Mouse (Mus musculus): ENCODE data around the gene U2af2. TPM values are rescaled to one million over a fixed set of nuclear protein-coding genes. Genes with fewer than 3 reads are reported as not detected.
"Not testable (repeated sequence)": the region's sequence is repeated elsewhere in the genome, so short reads cannot be mapped to it uniquely, and the experiment has no call there.

U2af2 gene
- polyA plus RNA-seq, 1 experiment, result 404 TPM

GRCm38 (mm10) chr7:5076931-5077330 lies 15.0 kb downstream of the U2af2 start:
- no peak for DNase-seq (ENCODE audit: low read depth)
- TF ChIP-seq CTCF (IDR thresholded peaks at IDR 0.05; ENCODE audit: borderline replicate concordance, extremely low read depth, insufficient read depth, insufficient read length) (no peak), POLR2A (IDR thresholded peaks at IDR 0.05; ENCODE audit: borderline replicate concordance, extremely low read depth, insufficient read depth, insufficient read length, poor library complexity, severe bottlenecking) (no peak)

DNA sequence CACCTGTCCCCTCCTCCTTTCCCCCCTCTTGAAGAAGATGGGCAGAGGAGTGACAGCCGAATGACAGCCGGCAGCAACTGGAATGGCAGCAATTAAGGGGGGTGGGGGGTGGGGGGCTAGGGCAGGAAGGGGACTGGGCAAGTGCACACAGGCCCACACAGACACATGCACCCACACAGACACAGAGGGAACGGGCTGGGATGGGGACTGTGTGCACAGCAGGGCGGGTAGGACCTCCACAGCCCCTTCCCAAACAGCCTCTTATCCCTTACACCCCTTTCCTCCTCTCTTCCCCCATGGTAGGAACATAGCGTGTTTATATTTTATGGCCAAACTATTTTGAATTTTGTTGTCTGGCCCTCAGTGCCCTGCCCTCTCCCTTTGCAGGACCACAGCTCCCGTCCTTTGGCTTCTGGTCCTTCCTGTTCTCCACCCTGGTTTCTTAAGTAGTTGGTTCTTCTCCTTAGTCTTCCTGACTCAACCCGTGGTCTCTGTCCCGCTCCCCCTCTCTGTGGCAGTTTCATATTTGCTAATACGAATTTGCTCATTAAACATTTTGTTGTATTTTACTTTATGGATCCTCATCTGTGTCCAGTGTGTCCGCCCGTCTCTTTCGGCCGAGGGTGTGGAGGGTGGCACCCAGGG lies 17.5 kb downstream of the U2af2 start:
- not testable (repeated sequence) for DNase-seq (ENCODE audit: low read depth)

- peak; percentile 1; the same call in 1 of the 2 replicates for TF ChIP-seq CTCF (IDR thresholded peaks at IDR 0.05; ENCODE audit: borderline replicate concordance, extremely low read depth, insufficient read depth, insufficient read length)
- TF ChIP-seq POLR2A (IDR thresholded peaks at IDR 0.05; ENCODE audit: borderline replicate concordance, extremely low read depth, insufficient read depth, insufficient read length, poor library complexity, severe bottlenecking), result peak; percentile 55
- DNase-seq (ENCODE audit: low read depth), result peak; percentile 99
Observed at GRCm38 (mm10) chr7:5080010-5080751, 18.2 kb downstream of the U2af2 start, which contains the start of gene Epn1. Epn1 (plus strand) TSS chr7:5080235.

GRCm38 (mm10) chr7:5080815-5081214 lies 18.9 kb downstream of the U2af2 start:
- no peak for DNase-seq (ENCODE audit: low read depth)
- TF ChIP-seq CTCF (IDR thresholded peaks at IDR 0.05; ENCODE audit: borderline replicate concordance, extremely low read depth, insufficient read depth, insufficient read length), result no peak
- TF ChIP-seq POLR2A (IDR thresholded peaks at IDR 0.05; ENCODE audit: borderline replicate concordance, extremely low read depth, insufficient read depth, insufficient read length, poor library complexity, severe bottlenecking), result no peak

GRCm38 (mm10) chr7:5081241-5081640 lies 19.3 kb downstream of the U2af2 start:
- TF ChIP-seq POLR2A (IDR thresholded peaks at IDR 0.05; ENCODE audit: borderline replicate concordance, extremely low read depth, insufficient read depth, insufficient read length, poor library complexity, severe bottlenecking) (no peak), CTCF (IDR thresholded peaks at IDR 0.05; ENCODE audit: borderline replicate concordance, extremely low read depth, insufficient read depth, insufficient read length) (no peak)
- DNase-seq (ENCODE audit: low read depth), result no peak

DNA sequence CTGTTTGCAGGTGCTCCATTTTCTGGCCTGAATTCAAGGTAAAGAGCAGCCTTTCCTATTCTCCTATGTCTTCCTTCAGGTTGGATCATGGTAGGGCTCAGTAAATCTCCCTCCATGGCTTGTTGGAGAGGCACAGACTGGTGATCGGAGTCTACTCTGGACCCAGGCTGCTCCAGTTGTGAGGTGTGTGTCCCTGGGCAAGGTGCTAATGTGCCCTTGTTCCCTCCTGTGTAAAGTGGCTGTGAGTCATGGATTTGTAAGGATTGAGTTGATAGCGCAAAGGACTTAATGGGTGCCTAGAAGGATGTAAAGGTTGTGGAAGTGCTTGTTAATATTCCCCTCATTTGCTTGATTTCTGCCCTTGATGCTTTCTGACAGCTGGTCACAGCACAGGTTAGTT lies 20.0 kb downstream of the U2af2 start:
- no peak for DNase-seq (ENCODE audit: low read depth)
- TF ChIP-seq POLR2A (IDR thresholded peaks at IDR 0.05; ENCODE audit: borderline replicate concordance, extremely low read depth, insufficient read depth, insufficient read length, poor library complexity, severe bottlenecking) (no peak), CTCF (IDR thresholded peaks at IDR 0.05; ENCODE audit: borderline replicate concordance, extremely low read depth, insufficient read depth, insufficient read length) (no peak)

DNA sequence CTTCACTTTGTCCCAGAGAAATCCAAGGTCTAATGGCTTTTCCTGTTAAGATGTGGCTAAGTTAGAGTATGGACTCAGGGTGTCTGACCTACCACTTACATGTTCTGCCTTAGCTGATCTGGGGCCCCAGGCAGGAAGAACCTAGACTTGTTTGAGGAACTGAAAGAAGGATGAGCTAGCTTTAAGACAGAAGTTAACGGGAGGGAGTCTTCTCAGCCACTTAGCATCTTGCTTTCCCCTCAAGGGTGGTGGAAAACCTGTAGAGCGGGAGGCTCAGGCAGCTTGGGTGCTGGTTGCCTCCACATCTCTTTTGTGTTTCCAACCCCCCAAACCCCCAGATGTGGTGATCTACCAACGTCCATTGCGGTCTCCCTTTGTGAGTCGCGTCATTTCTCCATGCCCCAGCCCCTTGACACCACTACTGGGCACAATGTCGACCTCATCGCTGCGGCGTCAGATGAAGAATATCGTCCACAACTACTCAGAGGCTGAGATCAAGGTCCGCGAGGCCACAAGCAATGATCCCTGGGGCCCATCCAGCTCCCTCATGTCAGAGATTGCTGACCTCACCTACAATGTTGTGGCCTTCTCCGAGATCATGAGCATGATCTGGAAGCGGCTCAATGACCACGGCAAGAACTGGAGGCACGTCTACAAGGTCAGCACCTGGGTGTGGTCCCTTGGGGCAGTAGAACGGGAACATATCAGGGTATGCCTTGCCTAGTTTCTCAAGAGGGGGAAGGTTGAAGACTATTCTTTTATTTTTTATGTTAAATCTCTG lies 21.6 kb downstream of the U2af2 start:
- TF ChIP-seq CTCF (IDR thresholded peaks at IDR 0.05; ENCODE audit: borderline replicate concordance, extremely low read depth, insufficient read depth, insufficient read length) (no peak), POLR2A (IDR thresholded peaks at IDR 0.05; ENCODE audit: borderline replicate concordance, extremely low read depth, insufficient read depth, insufficient read length, poor library complexity, severe bottlenecking) (no peak)
- DNase-seq (ENCODE audit: low read depth), result no peak

DNA sequence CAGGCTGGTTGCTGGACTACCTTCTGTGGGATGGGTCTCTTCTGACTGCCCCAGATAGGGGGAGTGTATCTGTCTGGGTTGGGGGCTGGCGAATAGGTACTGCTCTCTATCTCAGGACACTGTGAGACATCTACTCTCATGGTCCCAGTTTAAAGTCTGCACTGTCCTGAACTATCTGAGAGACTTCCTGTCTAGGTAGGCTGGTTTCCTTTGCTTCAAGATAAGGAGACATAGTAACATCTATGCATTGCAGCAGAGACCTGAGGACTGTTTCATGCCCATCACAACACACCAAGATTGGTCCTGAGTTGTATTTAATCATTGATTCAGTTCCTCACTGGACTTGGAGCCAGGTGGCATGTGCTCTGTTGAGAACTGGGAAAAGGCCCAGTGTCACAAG lies 23.6 kb downstream of the U2af2 start:
- no peak for DNase-seq (ENCODE audit: low read depth)
- TF ChIP-seq POLR2A (IDR thresholded peaks at IDR 0.05; ENCODE audit: borderline replicate concordance, extremely low read depth, insufficient read depth, insufficient read length, poor library complexity, severe bottlenecking) (no peak), CTCF (IDR thresholded peaks at IDR 0.05; ENCODE audit: borderline replicate concordance, extremely low read depth, insufficient read depth, insufficient read length) (no peak)

GRCm38 (mm10) chr7:5086921-5087440 lies 25.0 kb downstream of the U2af2 start:
- TF ChIP-seq CTCF (IDR thresholded peaks at IDR 0.05; ENCODE audit: borderline replicate concordance, extremely low read depth, insufficient read depth, insufficient read length) (no peak), POLR2A (IDR thresholded peaks at IDR 0.05; ENCODE audit: borderline replicate concordance, extremely low read depth, insufficient read depth, insufficient read length, poor library complexity, severe bottlenecking) (no peak)
- no peak for DNase-seq (ENCODE audit: low read depth)

DNA sequence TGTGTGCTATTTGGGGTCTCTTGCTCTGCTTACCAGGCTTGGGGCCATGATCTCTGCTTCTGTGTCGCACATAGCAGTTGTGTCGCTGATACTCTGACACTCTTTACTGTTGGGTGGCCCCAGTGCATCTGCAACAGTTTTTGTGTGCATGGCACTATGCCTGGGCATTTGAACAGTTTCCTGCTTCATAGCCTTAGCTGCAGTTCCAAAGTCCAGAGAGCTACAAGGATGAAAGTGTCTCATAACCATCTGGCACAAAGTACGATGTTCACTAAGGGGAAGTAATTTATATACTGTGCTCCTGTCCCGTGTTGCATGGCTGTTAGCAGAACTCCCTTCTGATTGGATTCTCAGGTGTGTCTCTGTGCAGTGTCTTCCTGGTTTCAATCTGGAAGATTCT lies 25.9 kb downstream of the U2af2 start:
- no peak for DNase-seq (ENCODE audit: low read depth)

DNA sequence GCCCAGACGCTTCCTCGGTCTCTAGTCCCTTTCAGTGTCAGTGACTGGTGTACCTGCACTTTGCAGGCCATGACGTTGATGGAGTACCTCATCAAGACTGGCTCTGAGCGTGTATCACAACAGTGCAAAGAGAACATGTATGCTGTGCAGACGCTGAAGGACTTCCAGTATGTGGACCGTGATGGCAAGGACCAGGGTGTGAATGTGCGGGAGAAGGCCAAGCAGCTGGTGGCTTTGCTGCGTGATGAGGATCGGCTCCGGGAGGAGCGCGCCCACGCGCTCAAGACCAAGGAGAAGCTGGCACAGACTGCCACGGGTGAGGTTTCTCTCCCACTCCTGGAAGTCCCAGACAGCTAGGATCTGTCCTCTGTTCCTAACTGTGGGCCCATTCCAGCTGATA lies 27.9 kb downstream of the U2af2 start:
- DNase-seq (ENCODE audit: low read depth), result no peak
- no peak for TF ChIP-seq POLR2A (IDR thresholded peaks at IDR 0.05; ENCODE audit: borderline replicate concordance, extremely low read depth, insufficient read depth, insufficient read length, poor library complexity, severe bottlenecking)
- no peak for TF ChIP-seq CTCF (IDR thresholded peaks at IDR 0.05; ENCODE audit: borderline replicate concordance, extremely low read depth, insufficient read depth, insufficient read length)

More for the DNA sequence above, 25.9 kb downstream of the U2af2 start:
- TF ChIP-seq CTCF (IDR thresholded peaks at IDR 0.05; ENCODE audit: borderline replicate concordance, extremely low read depth, insufficient read depth, insufficient read length), result no peak
- no peak for TF ChIP-seq POLR2A (IDR thresholded peaks at IDR 0.05; ENCODE audit: borderline replicate concordance, extremely low read depth, insufficient read depth, insufficient read length, poor library complexity, severe bottlenecking)

Data from brain, embryonic 14.5 days (tissue).